Mouse (Mus musculus): ENCODE measurements around the gene Chd9. TPM values are rescaled to one million over a fixed set of nuclear protein-coding genes. Genes with fewer than 3 reads are reported as not detected.
A peak's percentile ranks its signal among the peaks of the same experiment; 100 is the strongest.

Chd9 gene
- polyA plus RNA-seq, 1 experiment, result 71.6 TPM

- Histone ChIP-seq H3K9me3 (replicated peaks; ENCODE audit: control insufficient read depth, insufficient read depth, low read length, poor library complexity, severe bottlenecking) (no peaks in the 10 kb centered on the region), H3K4me3 (ENCODE audit: low read depth, low read length) (no peak overlapping the region), H3K9ac (ENCODE audit: low read depth, poor library complexity, severe bottlenecking) (no peak overlapping the region), H3K27me3 (ENCODE audit: control insufficient read depth, insufficient read depth, low read length, poor library complexity, severe bottlenecking) (no peaks in the 10 kb centered on the region), H3K4me1 (ENCODE audit: control insufficient read depth, insufficient read depth, low read length) (peaks cover 15% of the 10 kb centered on the region), H3K27ac (ENCODE audit: insufficient read depth, low read length) (peak overlapping the region; percentile 39), H3K36me3 (ENCODE audit: control insufficient read depth, insufficient read depth, low read length, poor library complexity, severe bottlenecking) (no peaks in the 10 kb centered on the region)
- no peak for TF ChIP-seq POLR2A (IDR thresholded peaks at IDR 0.05; ENCODE audit: insufficient read depth, low read length)
- no peak for TF ChIP-seq EP300 (IDR thresholded peaks at IDR 0.05; ENCODE audit: insufficient read depth, low read depth, low read length)
- TF ChIP-seq CTCF (IDR thresholded peaks at IDR 0.05; ENCODE audit: low read depth, low read length), result no peak
These were observed 26.0 kb downstream of the Chd9 start for GRCm38 (mm10) chr8:90853971-90854670.

- Histone ChIP-seq H3K9ac (ENCODE audit: low read depth, poor library complexity, severe bottlenecking) (peak overlapping the region; percentile 19; the same call in 1 of the 2 replicates), H3K9me3 (replicated peaks; ENCODE audit: control insufficient read depth, insufficient read depth, low read length, poor library complexity, severe bottlenecking) (no peaks in the 10 kb centered on the region), H3K4me1 (ENCODE audit: control insufficient read depth, insufficient read depth, low read length) (peaks cover 13% of the 10 kb centered on the region), H3K4me3 (ENCODE audit: low read depth, low read length) (peak overlapping the region; percentile 6; the same call in 1 of the 2 replicates), H3K36me3 (ENCODE audit: control insufficient read depth, insufficient read depth, low read length, poor library complexity, severe bottlenecking) (no peaks in the 10 kb centered on the region), H3K27me3 (ENCODE audit: control insufficient read depth, insufficient read depth, low read length, poor library complexity, severe bottlenecking) (no peaks in the 10 kb centered on the region), H3K27ac (ENCODE audit: insufficient read depth, low read length) (peak overlapping the region; percentile 85)
- TF ChIP-seq EP300 (IDR thresholded peaks at IDR 0.05; ENCODE audit: insufficient read depth, low read depth, low read length) (peak; percentile 70), CTCF (IDR thresholded peaks at IDR 0.05; ENCODE audit: low read depth, low read length) (no peak)
These were observed 26.6 kb downstream of the Chd9 start for GRCm38 (mm10) chr8:90854671-90855161.

DNA sequence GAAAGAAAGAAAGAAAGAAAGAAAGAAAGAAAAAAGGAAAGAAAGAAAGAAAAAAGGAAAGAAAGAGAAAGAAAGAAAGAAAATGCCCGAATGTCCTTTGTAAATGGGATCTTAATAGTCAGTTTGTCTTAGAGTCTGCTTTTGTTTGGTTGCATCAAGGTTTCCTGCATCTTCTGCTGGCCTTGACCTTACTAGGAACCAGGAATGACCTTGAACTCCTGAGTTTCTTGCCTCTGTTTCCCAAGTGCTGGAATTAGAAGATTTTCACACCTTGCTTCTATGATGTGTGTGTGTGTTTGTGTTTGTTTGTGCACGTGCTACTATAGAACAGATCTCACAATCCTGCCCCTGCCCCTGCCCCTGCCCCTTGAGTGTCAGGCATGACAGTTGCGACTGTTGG, 28.0 kb downstream of the Chd9 start:
- no peak for TF ChIP-seq CTCF (IDR thresholded peaks at IDR 0.05; ENCODE audit: low read depth, low read length)
- TF ChIP-seq POLR2A (IDR thresholded peaks at IDR 0.05; ENCODE audit: insufficient read depth, low read length), result no peak
- no peak for TF ChIP-seq EP300 (IDR thresholded peaks at IDR 0.05; ENCODE audit: insufficient read depth, low read depth, low read length)
- H3K9me3 ChIP-seq (replicated peaks; ENCODE audit: control insufficient read depth, insufficient read depth, low read length, poor library complexity, severe bottlenecking), result no peaks in the 10 kb centered on the region
- no peaks in the 10 kb centered on the region for H3K27me3 ChIP-seq (ENCODE audit: control insufficient read depth, insufficient read depth, low read length, poor library complexity, severe bottlenecking)
- no peak overlapping the region for H3K9ac ChIP-seq (ENCODE audit: low read depth, poor library complexity, severe bottlenecking)
- H3K4me3 ChIP-seq (ENCODE audit: low read depth, low read length), result no peak overlapping the region
- H3K27ac ChIP-seq (ENCODE audit: insufficient read depth, low read length), result peak overlapping the region; percentile 59; the same call in 1 of the 2 replicates
- peaks cover 11% of the 10 kb centered on the region for H3K4me1 ChIP-seq (ENCODE audit: control insufficient read depth, insufficient read depth, low read length)
- H3K36me3 ChIP-seq (ENCODE audit: control insufficient read depth, insufficient read depth, low read length, poor library complexity, severe bottlenecking), result no peaks in the 10 kb centered on the region

DNA sequence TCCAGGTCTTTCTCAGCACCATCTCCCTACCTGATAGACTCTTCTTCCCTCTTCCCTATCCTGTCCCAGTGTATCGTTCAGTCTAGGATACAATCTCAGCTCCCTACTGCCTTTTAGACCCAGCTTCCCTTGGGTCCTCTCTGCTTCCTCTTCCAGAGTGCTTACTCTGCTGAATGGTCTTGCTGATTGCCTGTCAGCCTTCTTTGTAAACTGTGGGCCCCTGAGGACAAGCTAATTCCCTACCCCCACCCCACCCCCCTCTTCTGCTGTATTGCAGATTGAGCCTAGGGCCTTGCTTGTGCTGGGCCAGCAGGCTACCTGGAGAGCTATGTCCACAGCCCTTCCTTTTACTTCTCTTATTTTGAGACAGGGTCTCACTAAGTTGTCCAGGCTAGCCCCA, 28.8 kb downstream of the Chd9 start:
- no peaks in the 10 kb centered on the region for H3K27me3 ChIP-seq (ENCODE audit: control insufficient read depth, insufficient read depth, low read length, poor library complexity, severe bottlenecking)
- H3K36me3 ChIP-seq (ENCODE audit: control insufficient read depth, insufficient read depth, low read length, poor library complexity, severe bottlenecking), result no peaks in the 10 kb centered on the region
- H3K27ac ChIP-seq (ENCODE audit: insufficient read depth, low read length), result peak overlapping the region; percentile 59
- no peaks in the 10 kb centered on the region for H3K9me3 ChIP-seq (replicated peaks; ENCODE audit: control insufficient read depth, insufficient read depth, low read length, poor library complexity, severe bottlenecking)
- no peak overlapping the region for H3K4me3 ChIP-seq (ENCODE audit: low read depth, low read length)
- H3K4me1 ChIP-seq (ENCODE audit: control insufficient read depth, insufficient read depth, low read length), result peaks cover 14% of the 10 kb centered on the region
- no peak overlapping the region for H3K9ac ChIP-seq (ENCODE audit: low read depth, poor library complexity, severe bottlenecking)
- TF ChIP-seq POLR2A (IDR thresholded peaks at IDR 0.05; ENCODE audit: insufficient read depth, low read length) (no peak), EP300 (IDR thresholded peaks at IDR 0.05; ENCODE audit: insufficient read depth, low read depth, low read length) (peak; percentile 83)

- Histone ChIP-seq H3K4me1 (ENCODE audit: control insufficient read depth, insufficient read depth, low read length) (peaks cover 14% of the 10 kb centered on the region), H3K9me3 (replicated peaks; ENCODE audit: control insufficient read depth, insufficient read depth, low read length, poor library complexity, severe bottlenecking) (no peaks in the 10 kb centered on the region), H3K27ac (ENCODE audit: insufficient read depth, low read length) (no peak overlapping the region), H3K9ac (ENCODE audit: low read depth, poor library complexity, severe bottlenecking) (no peak overlapping the region), H3K36me3 (ENCODE audit: control insufficient read depth, insufficient read depth, low read length, poor library complexity, severe bottlenecking) (no peaks in the 10 kb centered on the region), H3K4me3 (ENCODE audit: low read depth, low read length) (no peak overlapping the region), H3K27me3 (ENCODE audit: control insufficient read depth, insufficient read depth, low read length, poor library complexity, severe bottlenecking) (no peaks in the 10 kb centered on the region)
- TF ChIP-seq CTCF (IDR thresholded peaks at IDR 0.05; ENCODE audit: low read depth, low read length) (no peak), POLR2A (IDR thresholded peaks at IDR 0.05; ENCODE audit: insufficient read depth, low read length) (no peak), EP300 (IDR thresholded peaks at IDR 0.05; ENCODE audit: insufficient read depth, low read depth, low read length) (no peak)
These were observed 29.9 kb downstream of the Chd9 start for GRCm38 (mm10) chr8:90858071-90858470.

GRCm38 (mm10) chr8:90861266-90861944, 33.3 kb downstream of the Chd9 start:
- Histone ChIP-seq H3K4me3 (ENCODE audit: low read depth, low read length) (no peak overlapping the region), H3K4me1 (ENCODE audit: control insufficient read depth, insufficient read depth, low read length) (peaks cover 9% of the 10 kb centered on the region)

More at GRCm38 (mm10) chr8:90861266-90861944, 33.3 kb downstream of the Chd9 start:
- peak overlapping the region; percentile 3 for H3K9ac ChIP-seq (ENCODE audit: low read depth, poor library complexity, severe bottlenecking)
- no peaks in the 10 kb centered on the region for H3K36me3 ChIP-seq (ENCODE audit: control insufficient read depth, insufficient read depth, low read length, poor library complexity, severe bottlenecking)
- H3K27ac ChIP-seq (ENCODE audit: insufficient read depth, low read length), result peak overlapping the region; percentile 60
- TF ChIP-seq CTCF (IDR thresholded peaks at IDR 0.05; ENCODE audit: low read depth, low read length) (no peak), EP300 (IDR thresholded peaks at IDR 0.05; ENCODE audit: insufficient read depth, low read depth, low read length) (peak; percentile 78; the same call in 1 of the 2 replicates)
- no peaks in the 10 kb centered on the region for H3K27me3 ChIP-seq (ENCODE audit: control insufficient read depth, insufficient read depth, low read length, poor library complexity, severe bottlenecking)
- H3K9me3 ChIP-seq (replicated peaks; ENCODE audit: control insufficient read depth, insufficient read depth, low read length, poor library complexity, severe bottlenecking), result no peaks in the 10 kb centered on the region

All from ES-Bruce4 (cell line).